1 mouse cellular context compared by ENCODE assay signal in the genomic region with DNA sequence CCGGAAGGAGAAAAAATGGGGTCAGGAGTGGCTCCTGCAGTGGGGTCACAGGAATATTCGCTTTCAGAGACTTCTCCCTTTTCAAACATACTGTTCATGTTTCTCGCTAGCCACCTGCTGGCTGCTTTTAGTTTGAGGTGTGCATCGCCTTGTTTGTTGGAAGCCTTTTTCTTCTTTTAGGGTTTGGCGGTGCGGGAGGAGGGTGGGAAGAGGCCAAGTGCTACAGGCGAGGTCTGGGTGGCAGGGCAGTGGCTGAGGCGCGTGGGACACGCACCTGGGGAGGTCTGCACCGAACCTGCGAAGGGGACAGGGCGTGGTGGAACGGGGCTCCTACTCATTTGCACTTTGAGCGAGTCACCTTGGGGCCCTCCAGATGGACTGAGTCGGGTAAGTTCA.
A peak's percentile ranks its signal among the peaks of the same experiment; 100 is the strongest.
TF ChIP-seq lines count a peak whose summit lies in the region.

No protein-coding gene starts in this region.

TF ChIP-seq in CH12.LX, 34 proteins besides CTCF, POLR2A, EP300 and RAD21 (continued from another document):
- TF ChIP-seq NRF1 (IDR thresholded peaks at IDR 0.05; ENCODE audit: low read depth, low read length): no peak
- TF ChIP-seq E2F4 (IDR thresholded peaks at IDR 0.05; ENCODE audit: insufficient replicate concordance, low read depth, low read length): no peak
- no peak for TF ChIP-seq ZMIZ1 (IDR thresholded peaks at IDR 0.05; ENCODE audit: low read depth, low read length)
- peak; percentile 36 for TF ChIP-seq MXI1 (IDR thresholded peaks at IDR 0.05; ENCODE audit: low read depth, low read length)
- TF ChIP-seq IRF4 (IDR thresholded peaks at IDR 0.05; ENCODE audit: low read depth, low read length): no peak
- no peak for TF ChIP-seq USF2 (conservative IDR thresholded peaks at IDR 0.05; ENCODE audit: low read depth, low read length)
- no peak for TF ChIP-seq GABPA (IDR thresholded peaks at IDR 0.05; ENCODE audit: insufficient replicate concordance, low read depth, low read length)
- 0 out of 2 replicates have a peak, but pooled peaks have one; percentile 44 for TF ChIP-seq MYC (IDR thresholded peaks at IDR 0.05; ENCODE audit: low read depth, low read length)
- TF ChIP-seq ETS1 (conservative IDR thresholded peaks at IDR 0.05; ENCODE audit: low read depth, low read length): no peak
- TF ChIP-seq JUN (IDR thresholded peaks at IDR 0.05; ENCODE audit: insufficient read depth, low read depth, low read length): no peak
- TF ChIP-seq MEF2A (IDR thresholded peaks at IDR 0.05; ENCODE audit: borderline replicate concordance, low read depth, low read length): no peak
- TF ChIP-seq ELF1 (IDR thresholded peaks at IDR 0.05; ENCODE audit: low read depth, low read length): no peak
- no peak for TF ChIP-seq TBP (conservative IDR thresholded peaks at IDR 0.05; ENCODE audit: low read depth, low read length)
- TF ChIP-seq CHD1 (IDR thresholded peaks at IDR 0.05; ENCODE audit: low read depth, low read length): peak; percentile 73; the same call in 1 of the 2 replicates
- TF ChIP-seq SIN3A (IDR thresholded peaks at IDR 0.05; ENCODE audit: low read length): peak; percentile 29
- TF ChIP-seq NELFE (IDR thresholded peaks at IDR 0.05; ENCODE audit: low read depth, low read length): peak; percentile 13; the same call in 1 of the 2 replicates
- 0 out of 2 replicates have a peak, but pooled peaks have one; percentile 23 for TF ChIP-seq CHD2 (IDR thresholded peaks at IDR 0.05; ENCODE audit: low read length)
- no peak for TF ChIP-seq RCOR1 (conservative IDR thresholded peaks at IDR 0.05; ENCODE audit: low read depth, low read length)
- no peak for TF ChIP-seq ZNF384 (IDR thresholded peaks at IDR 0.05; ENCODE audit: low read depth, low read length)
